Mouse (Mus musculus): ENCODE measurements around the gene Zfp580.

GRCm38 (mm10) chr7:5098769-5099168 is 47.4 kb downstream of the Zfp580 start:
- TF ChIP-seq POLR2A (IDR thresholded peaks at IDR 0.05; ENCODE audit: extremely low read depth, insufficient read depth, low read length) (no peak), CTCF (IDR thresholded peaks at IDR 0.05; ENCODE audit: extremely low read depth, insufficient read depth, low read length) (no peak)
